Mouse (Mus musculus): ENCODE data around the gene Ascl5.

The Ascl5 gene

GRCm38 (mm10) chr1:136052547-136052946 is 1.9 kb downstream of the Ascl5 start, which contains the start of gene Cacna1s:
TSS of gene Cacna1s (plus strand) at chr1:136052750.
- DNase-seq, result no peak

GRCm38 (mm10) chr1:136055771-136056170 is 5.2 kb downstream of the Ascl5 start:
- DNase-seq, result no peak

GRCm38 (mm10) chr1:136058594-136058993 is 8.0 kb downstream of the Ascl5 start:
- DNase-seq, result no peak

- DNase-seq, result peak; percentile 16 to 71
These were observed 10.6 kb downstream of the Ascl5 start for GRCm38 (mm10) chr1:136061041-136061789.

- no peak for DNase-seq
These were observed 11.2 kb downstream of the Ascl5 start for GRCm38 (mm10) chr1:136061790-136062141.

- DNase-seq, result no peak
These were observed 13.4 kb downstream of the Ascl5 start for GRCm38 (mm10) chr1:136063991-136064390.

- DNase-seq, result no peak
These were observed 16.0 kb downstream of the Ascl5 start for GRCm38 (mm10) chr1:136066621-136067020.

GRCm38 (mm10) chr1:136067579-136067978 is 17.0 kb downstream of the Ascl5 start:
- DNase-seq, result no peak

GRCm38 (mm10) chr1:136076086-136076485 is 25.5 kb downstream of the Ascl5 start:
- peak in 1 of 2 experiments; percentile 28 for DNase-seq

GRCm38 (mm10) chr1:136077656-136078055 is 27.1 kb downstream of the Ascl5 start:
- no peak for DNase-seq

- DNase-seq, result no peak
These were observed 30.6 kb downstream of the Ascl5 start for GRCm38 (mm10) chr1:136081161-136081560.

- no peak for DNase-seq
These were observed 35.5 kb downstream of the Ascl5 start for GRCm38 (mm10) chr1:136085988-136086685.

GRCm38 (mm10) chr1:136089368-136090165 is 39.0 kb downstream of the Ascl5 start:
- no peak for DNase-seq

GRCm38 (mm10) chr1:136093726-136094125 is 43.1 kb downstream of the Ascl5 start:
- no peak for DNase-seq

- no peak for DNase-seq
These were observed 44.2 kb downstream of the Ascl5 start for GRCm38 (mm10) chr1:136094807-136095206.

Data from spleen, adult 18-20 months (tissue).